20 mouse cellular contexts compared by ENCODE assay signal in genomic region chr17:3690499-3691258, GRCm38 (mm10). TPM values are rescaled to one million over a fixed set of nuclear protein-coding genes. Genes with fewer than 3 reads are reported as not detected.
DNase-seq lines count a peak whose midpoint lies in the region; ATAC-seq and TF ChIP-seq lines count a peak whose summit lies in the region.
"Had no signal": no experiment of that assay in that cellular context is flagged by ENCODE, and none has a peak within 500 bp of the region (broad histone marks: within the 10 kb centered on the region; RNA-seq: fewer than 3 reads in every experiment).

No protein-coding gene starts in this region.

- no peak for TF ChIP-seq POLR2A in heart, adult 2 months (IDR thresholded peaks at IDR 0.05; ENCODE audit: insufficient read depth, low read depth, low read length)
- no peak for TF ChIP-seq POLR2A in brain, embryonic 14.5 days (IDR thresholded peaks at IDR 0.05; ENCODE audit: borderline replicate concordance, extremely low read depth, insufficient read depth, insufficient read length, poor library complexity, severe bottlenecking)

- H3K9me3 ChIP-seq in heart, embryonic 12.5 days (replicated peaks) = no peaks in the 10 kb centered on the region
- H3K9me3 ChIP-seq in forebrain, embryonic 15.5 days = no peaks in the 10 kb centered on the region
- no peaks in the 10 kb centered on the region for H3K9me3 ChIP-seq in hindbrain, postnatal 0 days (ENCODE audit: low read length)
- H3K9me3 ChIP-seq: limb, embryonic 10.5 days; liver, embryonic 15.5 days had no signal

- no peaks in the 10 kb centered on the region for H3K79me2 ChIP-seq in heart, adult 2 months (replicated peaks; ENCODE audit: control insufficient read depth, insufficient read depth, low read length)

- H3K27me3 ChIP-seq in heart, adult 2 months (ENCODE audit: control insufficient read depth, insufficient read depth, low read length) = no peaks in the 10 kb centered on the region
- H3K27me3 ChIP-seq in heart, embryonic 12.5 days (replicated peaks) = no peaks in the 10 kb centered on the region
- H3K27me3 ChIP-seq in forebrain, embryonic 15.5 days = no peaks in the 10 kb centered on the region
- no peaks in the 10 kb centered on the region for H3K27me3 ChIP-seq in hindbrain, postnatal 0 days (ENCODE audit: insufficient read depth, low read length)
- H3K27me3 ChIP-seq: liver, embryonic 15.5 days had no signal

- H3K4me3 ChIP-seq in heart, adult 2 months = no peak overlapping the region
- H3K4me3 ChIP-seq in heart, embryonic 12.5 days = no peak overlapping the region
- H3K4me3 ChIP-seq in forebrain, embryonic 15.5 days = no peak overlapping the region
- no peak overlapping the region for H3K4me3 ChIP-seq in hindbrain, postnatal 0 days (ENCODE audit: low read length)
- H3K4me3 ChIP-seq: limb, embryonic 10.5 days; liver, embryonic 15.5 days had no signal

- WGBS in heart, adult 2 months = 50% methylated on average over 8 of the region's 8 CpGs
- 57% methylated on average over 8 of the region's 8 CpGs for WGBS in heart, embryonic 12.5 days
- 19% methylated on average over 8 of the region's 8 CpGs for WGBS in forebrain, embryonic 15.5 days
- WGBS in hindbrain, postnatal 0 days = 50% methylated on average over 8 of the region's 8 CpGs

- no peak for TF ChIP-seq CTCF in heart, adult 2 months (IDR thresholded peaks at IDR 0.05)
- TF ChIP-seq CTCF in brain, embryonic 14.5 days (IDR thresholded peaks at IDR 0.05; ENCODE audit: borderline replicate concordance, extremely low read depth, insufficient read depth, insufficient read length) = no peak
- TF ChIP-seq CTCF in hindbrain, postnatal 0 days (IDR thresholded peaks at IDR 0.05; ENCODE audit: low read depth) = no peak

- H3K4me1 ChIP-seq in heart, adult 2 months (ENCODE audit: control insufficient read depth, insufficient read depth, low read length) = no peaks in the 10 kb centered on the region
- H3K4me1 ChIP-seq in heart, embryonic 12.5 days (replicated peaks) = no peaks in the 10 kb centered on the region
- H3K4me1 ChIP-seq in forebrain, embryonic 15.5 days = peaks cover 25% of the 10 kb centered on the region
- H3K4me1 ChIP-seq in hindbrain, postnatal 0 days (ENCODE audit: insufficient read depth, low read length) = no peaks in the 10 kb centered on the region
- H3K4me1 ChIP-seq: liver, embryonic 15.5 days had no signal

- no peak for ATAC-seq in heart, embryonic 12.5 days (ENCODE audit: insufficient number of reproducible peaks, low FRiP score)
- ATAC-seq in forebrain, embryonic 15.5 days (replicated peaks) = peak; percentile 70
- ATAC-seq in hindbrain, postnatal 0 days = no peak; the same call in 1 of the 2 replicates

- DNase-seq in heart, adult 2 months = peak; percentile 14 to 17
- peak; percentile 92 for DNase-seq in brain, embryonic 14.5 days (ENCODE audit: low read depth)
- peak; percentile 25 for DNase-seq in hindbrain, postnatal 0 days (ENCODE audit: low spot score)
- no peak for DNase-seq in layer of hippocampus, adult 9-10 months (ENCODE audit: low spot score)
- no peak for DNase-seq in cerebellum, adult 8-10 months
- DNase-seq in spleen, postnatal 10 days (ENCODE audit: low spot score in 2 of 2) = no peak
- DNase-seq: cerebellum, adult 11-12 months; kidney, postnatal 14 days; right cerebral cortex, postnatal 25 days; thymus, postnatal 4 days had no signal

- H3K4me2 ChIP-seq in heart, embryonic 12.5 days = no peak overlapping the region
- no peak overlapping the region for H3K4me2 ChIP-seq in forebrain, embryonic 15.5 days (replicated peaks)
- no peak overlapping the region for H3K4me2 ChIP-seq in hindbrain, postnatal 0 days (ENCODE audit: low read depth, low read length)
- H3K4me2 ChIP-seq: liver, embryonic 15.5 days had no signal

- TF ChIP-seq EP300 in heart, adult 2 months (IDR thresholded peaks at IDR 0.05; ENCODE audit: insufficient read depth, low read depth, low read length) = no peak

- H3K27ac ChIP-seq in heart, adult 2 months = peak overlapping the region; percentile 24
- H3K27ac ChIP-seq in heart, embryonic 12.5 days (ENCODE audit: poor library complexity, severe bottlenecking) = no peak overlapping the region
- peak overlapping the region; percentile 52; the same call in 1 of the 2 replicates for H3K27ac ChIP-seq in forebrain, embryonic 15.5 days (replicated peaks)
- no peak overlapping the region for H3K27ac ChIP-seq in hindbrain, postnatal 0 days
- H3K27ac ChIP-seq: limb, embryonic 10.5 days; liver, embryonic 15.5 days had no signal

- intact Hi-C loops in heart, adult 2 months (cut with DNase I) = no loop called here

- no peak overlapping the region for H3K9ac ChIP-seq in heart, adult 2 months (ENCODE audit: low read depth, low read length)
- no peak overlapping the region for H3K9ac ChIP-seq in heart, embryonic 12.5 days
- H3K9ac ChIP-seq in forebrain, embryonic 15.5 days (replicated peaks) = no peak overlapping the region
- no peak overlapping the region for H3K9ac ChIP-seq in hindbrain, postnatal 0 days (replicated peaks; ENCODE audit: low read length)
- H3K9ac ChIP-seq: liver, embryonic 15.5 days had no signal

- no peaks in the 10 kb centered on the region for H3K36me3 ChIP-seq in heart, adult 2 months (ENCODE audit: control insufficient read depth, insufficient read depth, low read length)
- no peaks in the 10 kb centered on the region for H3K36me3 ChIP-seq in heart, embryonic 12.5 days
- H3K36me3 ChIP-seq in forebrain, embryonic 15.5 days = no peaks in the 10 kb centered on the region
- no peaks in the 10 kb centered on the region for H3K36me3 ChIP-seq in hindbrain, postnatal 0 days (ENCODE audit: insufficient read depth, low read length)
- H3K36me3 ChIP-seq: limb, embryonic 10.5 days; liver, embryonic 15.5 days had no signal

RNA-seq across cellular contexts. Expression of gene Nox3, which starts 5.4 kb away (rescaled TPM):
- not detected for total RNA-seq in heart, adult 2 months (2021)
- polyA plus RNA-seq in heart, adult 2 months (2012; rRNA removed) = not detected in 2 replicates
- polyA plus RNA-seq in heart, embryonic 12.5 days (2016; fragmentation: Nextera tagmentation; extraction: Ambion mirVana) = not detected in 2 replicates
- polyA plus RNA-seq in brain, embryonic 14.5 days (2012; rRNA removed) = not detected in 2 replicates
- polyA plus RNA-seq in forebrain, embryonic 15.5 days (2015; fragmentation: Nextera tagmentation; extraction: Ambion mirVana) = not detected in 2 replicates
- total RNA-seq in hindbrain, postnatal 0 days (2014; rRNA removed) = not detected in 2 replicates
- polyA plus RNA-seq in hindbrain, postnatal 0 days (2015; fragmentation: Nextera tagmentation; extraction: Ambion mirVana) = not detected in 2 replicates
- total RNA-seq: adrenal gland, postnatal 4 days; layer of hippocampus, postnatal 25 days; MEL had no signal
- polyA plus RNA-seq: C2C12; intestine, embryonic 14.5 days; limb, embryonic 10.5 days; liver, embryonic 15.5 days; stomach, embryonic 14.5 days had no signal

Comparison
In these comparisons a context has a peak if more than half of its experiments do, and no peak if none do; other contexts are left out.
1. H3K27ac ChIP-seq: peak in heart, adult 2 months (single experiment) and forebrain, embryonic 15.5 days (single experiment); none in heart, embryonic 12.5 days (single experiment) and hindbrain, postnatal 0 days (single experiment).
2. DNase-seq: peak in heart, adult 2 months (2 of 2), brain, embryonic 14.5 days (single experiment) and hindbrain, postnatal 0 days (single experiment); none in layer of hippocampus, adult 9-10 months (single experiment), cerebellum, adult 8-10 months (single experiment) and spleen, postnatal 10 days (0 of 2).